Mouse (Mus musculus) testis, adult 2 months (tissue): ENCODE measurements around the gene Prss23. TPM values are rescaled to one million over a fixed set of nuclear protein-coding genes. Genes with fewer than 3 reads are reported as not detected.

ENCODE experiments used
- H3K27ac ChIP-seq: fragments of 200-500 bp; 2 replicates; pipeline ENCODE4 v1.5.1; 2012; ENCODE audit warnings: low read depth, low read length; ENCODE audit not compliant: control insufficient read depth, insufficient read depth
- H3K27me3 ChIP-seq: fragments of 200-500 bp; 2 replicates; pipeline ENCODE4 v1.6.1; 2012; ENCODE audit warnings: mild to moderate bottlenecking, low read length, moderate library complexity; ENCODE audit not compliant: control insufficient read depth, insufficient read depth
- H3K36me3 ChIP-seq: fragments of 200-500 bp; 2 replicates; pipeline ENCODE4 v1.6.1; 2012; ENCODE audit warnings: mild to moderate bottlenecking, low read length; ENCODE audit not compliant: control insufficient read depth, insufficient read depth
- H3K4me1 ChIP-seq: fragments of 200-500 bp; 2 replicates; pipeline ENCODE4 v1.6.1; 2012; ENCODE audit warnings: low read length; ENCODE audit not compliant: control insufficient read depth, insufficient read depth
- H3K4me3 ChIP-seq: fragments of 200-500 bp; 2 replicates; pipeline ENCODE4 v1.5.1; 2012; ENCODE audit warnings: low read depth, mild to moderate bottlenecking, low read length, moderate library complexity, mixed read lengths; ENCODE audit not compliant: control insufficient read depth
- CTCF ChIP-seq: fragments of 200-500 bp; IDR thresholded peaks from 2 replicates; pipeline ENCODE4 v1.5.1; 2012; ENCODE audit warnings: low read depth, mild to moderate bottlenecking, inconsistent platforms, low read length, moderate library complexity; ENCODE audit not compliant: control insufficient read depth, insufficient read depth, insufficient replicate concordance
- POLR2A ChIP-seq: fragments of 200-500 bp; IDR thresholded peaks from 2 replicates; pipeline ENCODE4 v1.6.1; 2012; ENCODE audit warnings: low read depth, mild to moderate bottlenecking, inconsistent platforms, low read length, moderate library complexity; ENCODE audit not compliant: control insufficient read depth
- polyA plus RNA-seq: library from polyadenylated mRNA; depleted of rRNA; stranded (reverse); fragments of >200 nt; gene quantifications from 2 replicates; pipeline ENCODE4 v1.2.3, GENCODE M21; 2012

Prss23 gene
- polyA plus RNA-seq, 1 experiment = 5.4 TPM

- Histone ChIP-seq H3K36me3 (no peaks in the 10 kb centered on the region), H3K27ac (no peak overlapping the region), H3K4me3 (no peak overlapping the region), H3K4me1 (peaks cover 6% of the 10 kb centered on the region), H3K27me3 (no peaks in the 10 kb centered on the region)
- TF ChIP-seq CTCF (no peak), POLR2A (no peak)
Observed at GRCm38 (mm10) chr7:89527430-89527856, 456 bp upstream of the Prss23 start.

- TF ChIP-seq POLR2A = no peak
- no peak for TF ChIP-seq CTCF
Observed at GRCm38 (mm10) chr7:89523816-89524215, 3.2 kb downstream of the Prss23 start.

GRCm38 (mm10) chr7:89522170-89522569, 4.8 kb downstream of the Prss23 start:
- TF ChIP-seq CTCF = no peak
- TF ChIP-seq POLR2A = no peak
- Histone ChIP-seq H3K4me3 (no peak overlapping the region; the same call in 1 of the 2 replicates), H3K36me3 (no peaks in the 10 kb centered on the region), H3K27ac (no peak overlapping the region), H3K27me3 (peaks cover under 1% of the 10 kb centered on the region), H3K4me1 (peaks cover 6% of the 10 kb centered on the region)

More at GRCm38 (mm10) chr7:89523816-89524215, 3.2 kb downstream of the Prss23 start:
- H3K4me1 ChIP-seq = peaks cover 6% of the 10 kb centered on the region
- no peak overlapping the region for H3K27ac ChIP-seq
- peak overlapping the region; percentile 8; the same call in 1 of the 2 replicates for H3K4me3 ChIP-seq
- no peaks in the 10 kb centered on the region for H3K27me3 ChIP-seq
- no peaks in the 10 kb centered on the region for H3K36me3 ChIP-seq

- peaks cover 4% of the 10 kb centered on the region for H3K27me3 ChIP-seq
- H3K27ac ChIP-seq = no peak overlapping the region; the same call in 1 of the 2 replicates
- H3K36me3 ChIP-seq = no peaks in the 10 kb centered on the region
- peaks cover 4% of the 10 kb centered on the region for H3K4me1 ChIP-seq
- peak overlapping the region; percentile 72 for H3K4me3 ChIP-seq
- no peak for TF ChIP-seq POLR2A
- no peak for TF ChIP-seq CTCF
Observed at GRCm38 (mm10) chr7:89517460-89518390, 9.3 kb downstream of the Prss23 start.

- no peak for TF ChIP-seq POLR2A
- no peak for TF ChIP-seq CTCF
- Histone ChIP-seq H3K27me3 (peaks cover 4% of the 10 kb centered on the region), H3K27ac (no peak overlapping the region; the same call in 1 of the 2 replicates), H3K36me3 (no peaks in the 10 kb centered on the region), H3K4me3 (peak overlapping the region; percentile 72), H3K4me1 (peaks cover 4% of the 10 kb centered on the region)
Observed at GRCm38 (mm10) chr7:89516551-89517459, 10.2 kb downstream of the Prss23 start.

- H3K4me3 ChIP-seq = no peak overlapping the region; the same call in 1 of the 2 replicates
- H3K36me3 ChIP-seq = no peaks in the 10 kb centered on the region
- peaks cover 3% of the 10 kb centered on the region for H3K27me3 ChIP-seq
- H3K4me1 ChIP-seq = peaks cover 4% of the 10 kb centered on the region
- TF ChIP-seq POLR2A (no peak), CTCF (no peak)
- H3K27ac ChIP-seq = no peak overlapping the region
Observed at GRCm38 (mm10) chr7:89511921-89512514, 15.0 kb downstream of the Prss23 start.
